Mouse (Mus musculus) cerebellum, adult 9-10 months (tissue): Measurements from ENCODE around the gene Ap2m1.
"Not testable (repeated sequence)": the region's sequence is repeated elsewhere in the genome, so short reads cannot be mapped to it uniquely, and the experiment has no call there.

Source experiments
- DNase-seq: peaks from one replicate; pipeline ENCODE4 v3.0.0; 2022

The Ap2m1 gene

DNA sequence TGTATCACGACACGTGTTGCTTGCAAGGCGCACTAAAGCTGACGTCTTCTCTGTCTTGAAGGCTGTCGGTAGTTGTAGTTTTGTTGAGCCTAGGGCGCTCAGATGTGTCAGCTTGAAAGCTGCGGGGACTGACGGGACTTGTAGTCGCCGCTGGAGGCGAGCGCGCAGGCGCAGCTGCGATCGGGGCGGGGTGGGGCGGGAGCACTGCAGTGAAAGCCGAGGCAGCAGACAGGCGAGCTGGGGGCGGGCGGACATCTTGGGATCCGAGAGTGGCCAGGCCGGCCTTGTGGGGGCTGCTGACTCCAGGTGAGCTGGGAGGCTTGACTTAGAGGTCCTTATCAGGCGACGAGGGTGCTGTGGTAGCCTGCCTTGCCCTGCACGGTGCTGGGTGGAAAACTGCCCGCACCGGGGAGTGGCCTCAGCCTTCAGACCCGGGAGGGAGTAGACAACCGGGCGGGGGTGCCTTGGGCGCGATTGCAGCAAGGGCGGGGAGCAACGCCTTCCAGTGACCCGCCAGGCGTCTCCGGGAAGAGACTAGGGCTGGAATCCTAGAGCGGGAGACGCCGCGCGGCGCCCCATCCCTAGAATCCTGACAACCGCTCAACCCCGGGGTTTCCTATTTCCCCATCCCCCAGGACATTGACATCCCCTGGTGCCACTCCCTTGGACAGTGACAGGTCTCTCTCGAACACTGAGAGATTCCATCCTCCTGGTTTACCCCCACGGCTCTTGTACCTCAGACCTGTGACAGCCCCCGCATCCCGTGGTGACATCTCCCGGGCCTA lies at the start of gene Ap2m1:
TSS of gene Ap2m1 (plus strand) at position 183 of the 785 bp plus-strand sequence.
- peak; percentile 99 for DNase-seq

DNA sequence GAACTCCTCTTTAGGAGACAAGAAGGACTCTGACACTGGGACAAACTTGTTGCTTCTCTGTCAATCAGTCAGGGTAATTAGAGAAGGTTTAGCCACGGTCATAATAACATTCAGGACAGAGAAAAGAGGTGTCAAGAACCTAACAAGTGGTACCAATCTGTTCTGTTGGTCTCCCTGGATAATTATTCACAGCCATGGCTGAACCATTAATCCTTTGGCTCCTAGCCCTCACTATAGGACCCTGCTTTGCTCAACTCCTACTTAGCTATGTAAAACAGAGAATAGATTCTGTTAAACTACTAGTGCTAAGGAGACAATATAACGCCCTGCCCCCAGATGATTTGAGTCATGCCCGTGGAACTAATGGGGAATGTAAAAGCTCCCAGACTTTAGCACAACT lies 49.2 kb upstream of the Ap2m1 start:
- DNase-seq = no peak

DNA sequence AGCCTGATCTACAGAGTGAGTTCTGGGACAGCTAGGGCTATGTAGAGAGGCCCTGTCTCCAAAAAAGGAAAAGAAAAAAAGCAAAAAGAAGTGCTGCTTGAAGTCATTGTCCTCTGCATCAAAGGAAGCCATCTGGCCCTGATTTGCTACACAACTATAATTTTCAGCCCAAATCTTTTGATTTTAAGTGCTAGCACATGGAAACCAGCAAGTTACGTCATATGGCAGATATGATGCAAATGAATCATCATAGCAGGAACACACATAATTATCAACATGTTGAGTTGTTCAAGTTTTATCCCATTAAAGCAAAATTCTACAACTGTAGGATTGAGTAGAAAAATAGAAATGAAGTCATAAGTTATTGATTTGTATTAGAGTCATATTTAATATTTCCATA lies 47.1 kb upstream of the Ap2m1 start:
- DNase-seq = no peak

DNA sequence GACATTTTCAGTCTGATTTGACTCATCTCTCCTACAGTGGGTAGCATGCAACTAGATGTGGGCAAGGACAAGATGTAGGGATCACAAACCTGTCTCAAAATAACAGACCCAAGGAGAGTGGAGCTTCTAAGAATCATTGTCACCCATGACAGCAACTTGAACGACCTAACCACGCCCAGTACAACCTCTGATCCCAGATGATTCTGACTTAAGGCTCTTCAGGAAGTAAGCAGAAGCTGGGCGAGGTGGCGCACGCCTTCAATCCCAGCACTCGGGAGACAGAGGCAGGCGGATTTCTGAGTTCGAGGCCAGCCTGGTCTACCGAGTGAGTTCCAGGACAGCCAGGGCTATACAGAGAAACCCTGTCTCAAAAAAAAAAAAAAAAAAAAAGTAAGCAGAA lies 46.5 kb upstream of the Ap2m1 start:
- DNase-seq = not testable (repeated sequence)

DNA sequence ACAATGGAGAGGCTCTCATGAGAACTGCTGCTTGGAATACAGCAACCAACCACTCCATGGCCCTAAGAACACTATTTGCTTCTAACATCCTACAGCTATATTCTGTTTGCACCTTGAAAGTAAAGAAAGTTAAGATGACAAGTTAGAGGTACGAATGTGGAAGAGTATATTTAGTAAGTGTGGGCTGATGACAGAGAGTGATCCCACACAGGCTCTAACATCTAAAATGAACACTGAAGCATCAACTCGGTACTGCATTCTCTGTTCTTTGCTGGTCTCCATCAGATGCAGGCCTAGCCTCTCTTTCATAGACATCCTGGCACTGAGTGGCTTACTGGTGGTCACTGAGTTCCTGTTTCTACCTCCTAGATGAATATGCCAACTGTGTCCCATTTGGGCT lies 46.0 kb upstream of the Ap2m1 start:
- DNase-seq = no peak

DNA sequence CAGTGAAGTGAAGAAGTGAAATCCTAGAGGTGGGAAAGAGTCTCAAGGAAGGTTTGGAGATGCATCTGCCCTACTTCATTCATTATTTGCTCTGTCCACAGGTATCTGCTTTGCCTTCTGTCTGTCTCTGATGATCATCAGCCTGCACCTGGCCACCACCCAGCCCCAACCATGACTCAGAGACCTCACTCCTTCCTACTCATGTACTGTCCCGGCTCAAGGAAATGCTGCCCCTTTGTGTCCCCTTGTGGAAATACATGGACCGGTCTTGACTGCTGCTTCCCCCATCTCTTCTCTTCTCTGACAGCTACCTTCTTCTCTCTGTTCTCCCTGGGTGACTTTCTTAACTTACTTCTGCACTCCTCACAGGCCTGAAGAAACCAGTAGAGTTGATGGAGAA lies 44.7 kb upstream of the Ap2m1 start:
- no peak for DNase-seq

DNA sequence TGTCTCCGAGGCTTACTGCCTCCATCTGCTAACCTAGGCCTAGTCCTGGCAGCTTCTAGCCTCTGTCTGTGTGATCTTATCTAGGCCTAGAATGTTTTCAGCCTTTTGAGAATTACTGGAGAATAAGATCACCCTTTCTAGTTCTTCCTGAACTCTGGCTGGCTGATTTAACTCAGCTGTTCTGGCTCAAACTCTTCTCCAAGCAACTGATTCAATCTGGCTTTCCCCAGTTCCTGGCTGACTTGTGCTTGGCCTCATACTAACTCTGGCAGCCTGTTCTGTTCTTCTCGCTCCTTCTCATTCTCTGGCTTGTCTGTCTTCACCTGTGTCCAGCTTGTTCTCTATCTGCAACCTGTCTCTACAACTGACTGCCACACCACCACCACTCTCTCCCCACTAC lies 44.0 kb upstream of the Ap2m1 start:
- no peak for DNase-seq

DNA sequence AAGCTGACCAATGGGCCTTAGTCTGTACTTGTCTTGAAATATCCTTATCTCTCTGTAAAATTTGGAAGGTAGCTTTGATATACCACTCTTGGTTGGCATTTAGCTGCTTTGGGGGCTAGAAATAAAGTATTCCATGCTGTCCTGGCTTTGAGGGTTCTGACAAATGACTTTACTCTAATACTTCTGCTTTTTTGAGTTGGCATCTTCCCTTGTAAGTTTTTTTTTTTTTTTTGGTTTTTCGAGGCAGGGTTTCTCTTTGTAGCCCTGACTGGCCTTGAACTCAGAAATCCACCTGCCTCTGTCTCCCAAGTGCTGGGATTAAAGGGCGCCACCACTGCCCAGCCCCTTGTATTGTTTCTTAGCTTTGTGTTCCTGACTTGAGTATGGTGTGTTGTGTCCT lies 41.8 kb upstream of the Ap2m1 start:
- DNase-seq = no peak

DNA sequence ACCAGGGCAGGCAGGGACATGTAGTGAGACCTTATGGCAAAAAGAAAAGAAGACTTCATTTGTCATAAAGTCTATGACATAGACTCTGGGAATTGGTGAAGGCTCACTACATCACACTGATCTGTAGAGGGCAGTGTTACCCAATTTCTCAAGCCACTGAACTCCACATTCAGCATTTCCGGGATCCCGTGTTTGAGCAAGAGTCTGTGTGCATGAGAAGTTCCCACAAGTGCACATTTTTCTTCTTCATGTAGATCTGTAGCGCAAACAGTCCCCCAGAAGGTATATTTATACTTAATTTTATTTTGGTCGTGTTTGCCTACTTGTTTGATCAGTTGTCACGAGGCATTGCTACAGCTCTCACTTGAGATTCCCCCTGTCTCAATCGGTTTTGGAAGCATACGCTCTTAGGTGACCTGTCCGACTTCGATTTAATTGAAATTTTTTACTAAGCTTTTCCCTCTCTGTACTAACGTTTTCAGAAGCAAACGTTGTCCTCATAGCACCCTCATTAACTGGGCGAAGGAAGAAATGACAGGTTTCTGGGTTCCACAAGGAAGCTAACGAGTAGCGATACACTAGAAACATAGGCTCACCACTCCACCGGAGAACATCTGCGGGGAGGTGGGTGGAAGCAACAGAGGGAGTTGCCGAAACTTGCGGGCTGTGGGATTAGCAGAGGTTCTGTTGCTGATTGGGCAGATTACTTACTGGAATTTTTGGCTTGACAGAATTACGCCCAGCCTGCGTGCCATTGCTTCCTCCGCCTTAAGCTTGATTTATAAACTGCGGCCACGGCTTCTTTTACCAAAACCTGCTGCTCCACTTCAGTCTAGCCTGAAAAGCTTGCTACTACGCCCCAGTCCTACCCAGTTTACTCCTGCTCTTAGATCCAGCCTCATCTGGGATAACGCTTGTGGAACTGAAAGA lies 38.3 kb upstream of the Ap2m1 start:
- DNase-seq = peak; percentile 82

DNA sequence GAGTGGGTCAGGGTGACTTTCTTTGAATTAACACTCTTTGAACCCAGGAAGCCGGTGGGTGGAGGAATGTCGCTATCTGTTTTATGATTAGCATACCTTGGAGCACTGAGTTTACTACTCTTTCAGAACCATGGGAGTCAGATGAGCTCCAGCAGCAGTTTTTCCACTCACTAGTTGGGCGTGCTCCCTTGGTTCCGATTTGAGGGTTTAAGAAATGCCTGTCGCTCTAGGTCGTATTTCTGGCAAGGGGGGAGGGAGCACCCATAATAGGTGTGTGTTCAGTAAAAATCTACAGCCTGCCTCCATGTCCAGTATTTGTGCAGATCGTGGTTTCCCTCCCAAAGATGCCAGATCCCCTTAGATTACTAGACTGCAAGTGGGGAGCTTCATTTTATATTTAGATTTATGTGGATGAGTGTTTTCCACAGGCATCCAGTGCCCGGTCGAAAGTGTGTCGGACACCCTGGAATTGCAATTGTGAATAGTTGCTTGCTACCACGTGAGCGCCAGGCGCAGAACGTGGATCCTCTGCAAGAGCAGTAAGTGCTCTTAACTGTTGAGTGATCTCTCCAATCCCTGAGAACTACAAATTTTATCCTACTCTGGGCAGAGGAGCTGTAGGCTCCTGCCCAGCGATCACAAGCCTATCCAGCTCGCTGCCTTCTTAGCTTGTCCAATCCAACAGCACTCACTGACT lies 37.1 kb upstream of the Ap2m1 start:
- DNase-seq = peak; percentile 58

DNA sequence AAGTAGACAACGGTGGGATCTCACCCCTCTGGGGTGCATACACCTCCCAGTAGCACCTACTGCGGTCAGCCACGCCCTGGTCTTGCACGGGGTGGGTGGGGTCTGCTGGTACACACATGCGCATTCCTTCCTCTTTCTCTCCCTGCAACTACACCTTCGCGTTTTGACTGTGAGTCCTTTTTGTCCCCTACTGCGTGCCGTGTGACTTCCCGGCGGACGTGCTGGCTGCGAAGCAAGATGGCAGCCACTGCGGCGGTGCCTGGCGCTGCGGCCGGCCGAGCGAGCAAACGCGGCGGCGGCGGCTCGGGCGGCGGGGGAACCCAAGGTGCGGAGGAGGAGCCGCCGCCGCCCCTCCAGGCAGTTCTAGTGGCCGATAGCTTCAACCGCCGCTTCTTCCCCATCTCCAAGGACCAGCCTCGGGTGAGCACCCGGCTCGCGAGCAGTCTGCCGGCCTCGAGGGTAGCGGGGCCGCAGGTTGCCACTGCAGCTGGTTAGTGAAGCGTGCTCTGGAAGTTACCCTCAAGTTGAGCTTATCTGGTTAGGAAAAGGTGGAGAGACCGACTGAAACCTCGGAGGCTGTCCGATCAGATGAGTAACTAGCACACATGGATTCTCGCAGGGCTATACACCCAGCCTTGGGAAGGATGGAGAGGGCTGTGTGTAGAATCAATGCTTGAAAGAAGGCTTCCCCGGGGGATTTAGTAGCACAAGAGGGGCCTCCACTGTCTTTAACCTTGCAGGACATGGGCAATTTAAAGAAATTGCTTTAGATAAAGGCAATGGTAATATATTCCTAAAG lies 36.4 kb upstream of the Ap2m1 start, which contains the start of gene Eif2b5:
TSS of gene Eif2b5 (plus strand) at position 141 of the 799 bp plus-strand sequence.
- DNase-seq = peak; percentile 97

DNA sequence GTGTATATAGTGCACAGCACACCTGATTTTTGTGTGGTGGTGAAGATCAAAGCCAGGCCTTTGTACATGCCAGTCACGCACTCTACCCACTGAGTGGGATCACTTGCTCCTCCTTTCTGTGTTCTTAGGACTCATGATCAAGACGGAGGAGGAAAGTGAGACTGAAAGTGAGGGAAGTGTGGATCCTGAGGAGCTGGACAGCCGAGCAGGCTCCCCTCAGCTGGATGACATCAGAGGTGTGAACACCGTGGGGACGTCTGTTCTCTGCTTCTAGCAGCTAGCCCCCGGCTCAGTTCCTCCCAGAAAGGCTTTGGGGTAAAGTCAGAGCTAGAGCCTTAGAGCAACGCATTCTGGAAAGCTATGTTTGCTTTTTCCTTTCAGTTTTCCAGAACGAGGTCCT lies 29.3 kb upstream of the Ap2m1 start:
- DNase-seq = no peak

DNA sequence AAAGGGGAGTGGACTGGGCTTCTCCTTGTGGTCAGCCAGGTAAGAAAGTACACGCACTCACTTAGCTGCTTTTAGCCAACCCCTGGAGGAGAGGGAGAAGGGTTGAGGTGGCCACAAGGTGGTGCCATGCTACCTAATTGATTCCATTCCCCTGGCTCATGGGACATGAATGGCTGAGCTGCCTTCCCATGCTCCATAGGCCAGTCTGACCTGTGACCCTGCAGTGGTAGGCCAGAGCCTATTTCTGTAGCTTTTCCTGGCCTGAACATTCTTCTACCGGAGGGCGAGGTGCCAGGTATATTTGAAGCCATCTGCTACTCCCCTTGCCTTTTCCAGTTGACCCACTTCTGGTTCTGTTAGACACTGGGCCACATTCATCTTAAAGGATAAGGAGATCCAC lies 25.9 kb upstream of the Ap2m1 start:
- DNase-seq = peak; percentile 73

DNA sequence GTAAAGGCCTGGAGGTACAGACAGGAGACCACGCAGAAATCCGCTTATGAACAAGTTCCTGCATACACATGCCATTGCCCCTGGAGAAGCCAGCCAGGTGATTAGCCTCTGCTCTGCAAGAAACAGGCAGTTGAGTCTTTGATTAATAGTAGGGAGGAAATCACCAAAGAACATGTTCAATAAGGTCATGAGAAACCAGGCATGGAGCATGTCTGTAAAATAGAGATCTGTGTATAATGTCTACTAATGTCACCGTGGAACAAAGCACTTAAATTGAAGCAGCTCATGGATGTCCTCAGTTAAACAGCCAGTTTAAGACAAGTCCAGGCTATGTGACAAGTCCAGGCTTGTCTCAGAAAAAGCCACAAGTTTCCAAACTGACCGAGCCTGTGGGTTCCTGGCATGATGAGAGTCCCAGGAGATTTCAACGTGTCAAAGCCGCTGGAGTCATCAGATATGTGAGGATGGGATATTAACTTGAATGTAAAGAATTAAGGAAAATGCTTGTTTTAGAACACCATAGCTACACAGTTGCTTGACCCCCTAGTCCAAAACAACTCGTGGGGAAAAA lies 23.9 kb upstream of the Ap2m1 start:
- no peak for DNase-seq

DNA sequence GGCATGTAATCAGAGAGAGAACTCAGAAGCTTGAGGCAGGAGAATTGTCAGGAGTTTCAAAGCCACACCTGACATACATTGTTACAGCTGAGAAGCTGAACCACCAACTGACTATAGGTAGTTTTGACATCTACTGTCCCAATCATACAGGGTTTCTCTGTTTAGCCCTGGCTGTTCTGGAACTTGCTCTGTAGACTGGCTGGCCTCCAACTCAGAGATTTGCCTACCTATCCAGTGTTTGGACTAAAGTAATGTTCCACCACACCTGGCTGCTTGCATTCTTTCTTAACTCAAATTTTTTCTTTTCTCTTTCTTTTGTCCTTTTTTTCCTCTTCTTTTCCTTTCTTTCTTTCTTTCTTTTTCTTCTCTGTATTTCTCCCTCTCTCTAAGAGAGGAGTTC lies 19.2 kb upstream of the Ap2m1 start:
- no peak for DNase-seq

DNA sequence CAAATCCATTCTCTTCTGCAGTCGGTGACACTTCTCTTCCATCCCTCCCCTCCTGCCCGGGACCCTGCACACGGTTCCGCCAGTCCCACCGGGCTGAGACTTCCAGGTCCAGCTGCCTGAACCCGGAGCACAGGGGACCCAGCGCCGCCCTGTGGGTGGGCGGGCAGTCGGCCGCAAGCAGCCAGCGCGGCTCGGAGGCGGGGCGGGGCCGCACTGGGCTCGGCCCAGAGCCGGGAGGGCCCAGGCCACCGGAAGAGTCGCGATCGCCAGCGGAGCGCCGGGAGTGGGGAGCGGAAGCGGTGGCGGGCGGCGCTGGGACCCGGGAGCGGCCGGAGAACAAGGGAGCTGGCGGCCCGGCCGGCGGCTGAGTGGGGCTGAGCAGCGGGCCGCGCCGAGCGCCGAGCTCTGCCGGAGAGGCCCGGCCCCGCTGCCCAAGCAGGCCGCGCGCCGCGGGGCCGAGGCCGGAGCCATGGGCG lies 18.5 kb upstream of the Ap2m1 start, which contains the start of gene Dvl3:
TSS of gene Dvl3 (plus strand) at position 257 of the 476 bp plus-strand sequence.
- DNase-seq = peak; percentile 83

DNA sequence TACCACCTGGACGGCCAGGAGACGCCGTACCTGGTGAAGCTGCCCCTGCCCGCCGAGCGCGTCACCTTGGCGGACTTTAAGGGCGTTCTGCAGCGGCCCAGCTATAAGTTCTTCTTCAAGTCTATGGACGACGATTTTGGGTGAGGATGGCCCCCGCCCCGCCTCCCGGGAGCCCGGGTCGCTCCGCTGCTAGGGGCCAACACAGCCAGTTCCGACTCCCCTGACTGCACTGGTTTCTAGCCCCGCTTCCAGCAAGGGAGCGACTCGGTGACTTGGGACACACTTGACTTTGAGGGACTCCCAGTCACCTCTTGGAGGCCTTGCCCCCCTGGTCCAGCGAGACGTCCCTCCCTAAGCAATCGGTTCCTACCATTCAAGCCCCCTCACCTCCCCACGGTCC lies 18.1 kb upstream of the Ap2m1 start:
- no peak for DNase-seq

DNA sequence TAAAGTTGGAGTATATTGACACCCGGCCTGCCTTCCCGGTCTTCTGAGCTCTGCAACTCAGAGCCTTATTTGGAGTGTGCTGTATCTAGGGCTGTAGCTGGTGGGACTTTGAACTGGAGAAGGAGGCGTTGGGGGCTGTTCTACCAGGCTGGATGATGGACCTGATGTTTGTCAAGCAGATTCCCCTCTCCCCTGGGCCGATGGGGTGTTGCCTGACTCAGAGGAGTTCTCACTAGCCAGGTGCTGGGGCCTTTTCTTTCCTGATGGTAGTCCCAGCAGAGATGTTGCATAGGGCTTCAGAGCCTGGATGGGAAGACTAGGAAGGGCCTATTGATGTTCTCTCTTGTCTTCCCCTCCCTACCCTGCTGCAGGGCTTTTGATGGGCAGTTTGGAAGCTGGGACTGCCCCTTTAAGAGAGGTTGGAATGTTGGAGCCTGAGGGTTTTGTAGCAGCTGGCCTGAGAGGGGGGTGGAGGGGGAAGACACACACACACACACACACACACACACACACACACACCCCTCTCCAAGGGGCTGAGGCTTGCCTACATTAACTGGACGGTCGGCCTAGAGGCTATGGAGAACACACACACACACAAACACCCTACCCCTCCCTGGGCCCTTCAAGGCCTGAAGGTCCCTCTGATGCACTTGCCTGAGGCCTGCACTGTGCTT lies 17.4 kb upstream of the Ap2m1 start:
- no peak for DNase-seq

DNA sequence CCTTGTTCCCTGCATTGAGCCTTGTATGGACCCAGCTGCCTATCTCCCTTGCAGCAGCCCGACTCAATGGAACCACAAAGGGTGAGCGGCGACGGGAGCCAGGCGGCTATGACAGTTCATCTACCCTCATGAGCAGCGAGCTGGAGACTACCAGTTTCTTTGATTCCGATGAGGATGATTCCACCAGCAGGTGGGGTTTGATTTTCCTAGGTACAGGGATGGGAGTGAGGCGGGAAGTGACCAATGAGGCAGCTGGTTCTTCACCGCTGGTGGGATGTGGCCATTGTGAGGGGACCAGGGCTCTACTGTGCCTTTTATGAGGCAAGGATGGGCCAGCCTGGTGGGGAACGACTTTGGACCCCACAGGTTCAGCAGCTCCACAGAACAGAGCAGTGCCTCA lies 11.4 kb upstream of the Ap2m1 start:
- DNase-seq = no peak

DNA sequence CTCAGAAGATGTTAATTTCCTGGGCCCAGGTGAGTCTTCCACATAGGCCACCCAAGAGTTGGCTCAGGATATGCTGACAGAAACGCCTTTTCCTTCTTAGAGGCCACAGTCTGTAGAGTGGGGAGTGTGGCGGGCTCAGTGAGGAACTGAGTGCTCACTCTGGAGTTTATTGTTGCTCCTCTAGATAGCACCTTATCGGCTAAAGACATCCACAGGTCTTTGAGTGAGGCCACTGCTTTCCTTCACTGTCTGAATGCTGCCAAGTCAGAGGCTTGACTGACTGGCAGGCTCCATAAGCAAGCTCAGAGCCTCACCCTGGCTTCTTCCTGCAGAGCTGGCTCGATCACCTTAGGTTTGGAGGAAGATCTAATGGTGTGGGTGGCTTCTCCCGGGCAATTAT lies 6.5 kb upstream of the Ap2m1 start:
- DNase-seq = no peak

DNA sequence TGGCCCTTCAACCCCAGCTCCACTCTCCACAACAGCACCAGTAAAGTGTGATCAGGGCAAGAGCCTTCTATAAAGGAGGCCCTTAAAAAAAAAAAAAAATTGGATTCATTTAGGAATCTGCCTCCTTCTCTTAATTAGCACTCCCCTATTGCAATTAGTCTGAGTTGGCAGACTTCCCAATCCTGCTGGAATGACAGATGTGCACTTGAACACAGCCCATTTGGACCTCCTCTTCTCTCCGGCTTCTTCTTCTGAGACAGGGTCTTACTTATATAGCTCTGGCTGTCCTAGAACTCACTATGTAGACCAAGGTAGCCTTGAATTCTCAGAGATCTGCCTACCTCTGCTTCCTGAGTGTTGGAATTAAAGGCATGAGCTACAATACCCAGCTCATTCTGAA lies 5.9 kb upstream of the Ap2m1 start:
- no peak for DNase-seq
